Comparison of ENCODE assay signal across 8 mouse cellular contexts in genomic region chr11:101200986-101201385, GRCm38 (mm10). TPM values are rescaled to one million over a fixed set of nuclear protein-coding genes. Genes with fewer than 3 reads are reported as not detected.
DNase-seq lines count a peak whose midpoint lies in the region; ATAC-seq and TF ChIP-seq lines count a peak whose summit lies in the region.

No protein-coding gene starts in this region.

- no peak for TF ChIP-seq EP300 in lung, postnatal 0 days (IDR thresholded peaks at IDR 0.05)

- H3K36me3 ChIP-seq in lung, postnatal 0 days (ENCODE audit: insufficient read depth, low read length): peaks cover 53% of the 10 kb centered on the region

- peak; percentile 44 for TF ChIP-seq CTCF in bone marrow macrophage, adult 2 months (IDR thresholded peaks at IDR 0.05; ENCODE audit: low read depth, low read length)
- TF ChIP-seq CTCF in lung, postnatal 0 days (IDR thresholded peaks at IDR 0.05): peak; percentile 78

- no peak overlapping the region for H3K27ac ChIP-seq in bone marrow macrophage, adult 2 months (ENCODE audit: insufficient read depth, low read depth, low read length)
- no peak overlapping the region for H3K27ac ChIP-seq in lung, postnatal 0 days (ENCODE audit: low read length)

- H3K4me2 ChIP-seq in lung, postnatal 0 days (replicated peaks; ENCODE audit: low read depth, low read length): no peak overlapping the region

- no peak overlapping the region for H3K9ac ChIP-seq in lung, postnatal 0 days (replicated peaks; ENCODE audit: low read depth)

- no peaks in the 10 kb centered on the region for H3K9me3 ChIP-seq in lung, postnatal 0 days (ENCODE audit: low read length)

- ATAC-seq in erythroblast, adult 5-6 weeks (replicated peaks; ENCODE audit: low FRiP score, poor library complexity, severe bottlenecking): peak; percentile 71; the same call in 1 of the 2 replicates
- ATAC-seq in lung, postnatal 0 days: no peak

- peak; percentile 28 to 43 for DNase-seq in adrenal gland, postnatal 36 days
- DNase-seq in adrenal gland, postnatal 25 days: no peak
- peak; percentile 61 for DNase-seq in 3T3-L1 (ENCODE audit: low read depth, low spot score)
- peak; percentile 69 for DNase-seq in lung, postnatal 0 days (ENCODE audit: low spot score)
- DNase-seq in thymus, postnatal 10 days (ENCODE audit: low spot score in 2 of 2): peak; percentile 71 to 83
- DNase-seq in frontal cortex, postnatal 25 days (ENCODE audit: low spot score in 2 of 2): no peak

- H3K4me1 ChIP-seq in bone marrow macrophage, adult 2 months (ENCODE audit: control insufficient read depth, insufficient read depth, low read length): no peaks in the 10 kb centered on the region
- H3K4me1 ChIP-seq in lung, postnatal 0 days (ENCODE audit: insufficient read depth, low read depth, low read length): no peaks in the 10 kb centered on the region

- H3K4me3 ChIP-seq in bone marrow macrophage, adult 2 months (ENCODE audit: insufficient read depth, low read length): no peak overlapping the region
- H3K4me3 ChIP-seq in lung, postnatal 0 days (ENCODE audit: low read depth, low read length): no peak overlapping the region

- no peaks in the 10 kb centered on the region for H3K27me3 ChIP-seq in lung, postnatal 0 days (replicated peaks; ENCODE audit: insufficient read depth, low read length)

- WGBS in lung, postnatal 0 days: 21% methylated on average over 7 of the region's 7 CpGs

- TF ChIP-seq POLR2A in bone marrow macrophage, adult 2 months (IDR thresholded peaks at IDR 0.05; ENCODE audit: borderline replicate concordance, low read depth, low read length): no peak

RNA-seq across cellular contexts. Expression of gene Ezh1, which starts 25.3 kb away (rescaled TPM):
- 10 to 100 TPM; 30.0 to 37.7 TPM for total RNA-seq in adrenal gland, postnatal 36 days (2021)
- total RNA-seq in adrenal gland, postnatal 25 days (2021): 37.3 and 49.6 TPM in 2 replicates
- 48.6 and 52.5 TPM in 2 replicates for polyA plus RNA-seq in bone marrow macrophage, adult 2 months (2012; ENCODE audit: insufficient read depth, insufficient read length, missing spikeins)
- 161 and 177 TPM in 2 replicates for total RNA-seq in erythroblast, adult 5-6 weeks (2015; ENCODE audit: low replicate concordance)
- 208 and 251 TPM in 2 replicates for total RNA-seq in erythroblast, adult 5-6 weeks (2017; ENCODE audit: low replicate concordance)
- 17.1 and 17.4 TPM in 2 replicates for polyA plus RNA-seq in lung, postnatal 0 days (2015; fragmentation: Nextera tagmentation; extraction: Ambion mirVana)

RNA-seq across cellular contexts. Expression of gene Ccr10, which starts 25.7 kb away (rescaled TPM):
- under 1 TPM in 1 of 2 experiments, not detected in 1; 0.43 TPM for total RNA-seq in adrenal gland, postnatal 36 days (2021)
- 0.18 TPM in 1 of 2 replicates, not detected in the other for total RNA-seq in adrenal gland, postnatal 25 days (2021)
- not detected in 2 replicates for polyA plus RNA-seq in bone marrow macrophage, adult 2 months (2012; ENCODE audit: insufficient read depth, insufficient read length, missing spikeins)
- total RNA-seq in erythroblast, adult 5-6 weeks (2015; ENCODE audit: low replicate concordance): 0.63 TPM in 1 of 2 replicates, not detected in the other
- not detected in 2 replicates for total RNA-seq in erythroblast, adult 5-6 weeks (2017; ENCODE audit: low replicate concordance)
- 0.06 and 0.20 TPM in 2 replicates for polyA plus RNA-seq in lung, postnatal 0 days (2015; fragmentation: Nextera tagmentation; extraction: Ambion mirVana)

RNA-seq across cellular contexts. Expression of gene Plekhh3, which starts 29.8 kb away (rescaled TPM):
- total RNA-seq in adrenal gland, postnatal 36 days (2021): 10 to 100 TPM; 21.5 to 30.0 TPM
- 31.1 and 36.4 TPM in 2 replicates for total RNA-seq in adrenal gland, postnatal 25 days (2021)
- 4.3 and 6.4 TPM in 2 replicates for polyA plus RNA-seq in bone marrow macrophage, adult 2 months (2012; ENCODE audit: insufficient read depth, insufficient read length, missing spikeins)
- not detected in 2 replicates for total RNA-seq in erythroblast, adult 5-6 weeks (2015; ENCODE audit: low replicate concordance)
- 1.1 TPM in 1 of 2 replicates, not detected in the other for total RNA-seq in erythroblast, adult 5-6 weeks (2017; ENCODE audit: low replicate concordance)
- 12.3 and 14.2 TPM in 2 replicates for polyA plus RNA-seq in lung, postnatal 0 days (2015; fragmentation: Nextera tagmentation; extraction: Ambion mirVana)

RNA-seq across cellular contexts. Expression of gene Cntnap1, which starts 30.7 kb away (rescaled TPM):
- 1 to 10 TPM; 4.6 to 4.9 TPM for total RNA-seq in adrenal gland, postnatal 36 days (2021)
- total RNA-seq in adrenal gland, postnatal 25 days (2021): 6.6 and 9.1 TPM in 2 replicates
- 2.5 and 3.2 TPM in 2 replicates for polyA plus RNA-seq in bone marrow macrophage, adult 2 months (2012; ENCODE audit: insufficient read depth, insufficient read length, missing spikeins)
- total RNA-seq in erythroblast, adult 5-6 weeks (2015; ENCODE audit: low replicate concordance): 0.58 and 0.63 TPM in 2 replicates
- 0.17 TPM in 1 of 2 replicates, not detected in the other for total RNA-seq in erythroblast, adult 5-6 weeks (2017; ENCODE audit: low replicate concordance)
- polyA plus RNA-seq in lung, postnatal 0 days (2015; fragmentation: Nextera tagmentation; extraction: Ambion mirVana): 0.24 and 0.56 TPM in 2 replicates

RNA-seq across cellular contexts. Expression of gene Ramp2, which starts 44.8 kb away (rescaled TPM):
- total RNA-seq in adrenal gland, postnatal 36 days (2021): 10 to 100 TPM; 39.5 to 61.8 TPM
- 53.9 and 57.0 TPM in 2 replicates for total RNA-seq in adrenal gland, postnatal 25 days (2021)
- not detected in 2 replicates for polyA plus RNA-seq in bone marrow macrophage, adult 2 months (2012; ENCODE audit: insufficient read depth, insufficient read length, missing spikeins)
- total RNA-seq in erythroblast, adult 5-6 weeks (2015; ENCODE audit: low replicate concordance): 2.7 TPM in 1 of 2 replicates, not detected in the other
- total RNA-seq in erythroblast, adult 5-6 weeks (2017; ENCODE audit: low replicate concordance): not detected in 2 replicates
- 759 and 834 TPM in 2 replicates for polyA plus RNA-seq in lung, postnatal 0 days (2015; fragmentation: Nextera tagmentation; extraction: Ambion mirVana)

Comparison
In these comparisons a context has a peak if more than half of its experiments do, and no peak if none do; other contexts are left out.
1. DNase-seq: peak in adrenal gland, postnatal 36 days (2 of 2), 3T3-L1 (single experiment), lung, postnatal 0 days (single experiment) and thymus, postnatal 10 days (2 of 2); none in adrenal gland, postnatal 25 days (single experiment) and frontal cortex, postnatal 25 days (0 of 2).
2. RNA of gene Plekhh3, which starts 29.8 kb away (total RNA-seq): 31.1 to 36.4 TPM in adrenal gland, postnatal 25 days and 21.5 to 30.0 TPM in adrenal gland, postnatal 36 days; 1.1 TPM in erythroblast, adult 5-6 weeks; every median in the first group is over 10 times any median in the second.